Mouse (Mus musculus): ENCODE results near the gene Taf6. TPM values are rescaled to one million over a fixed set of nuclear protein-coding genes. Genes with fewer than 3 reads are reported as not detected.

The Taf6 gene
- 140 and 142 TPM in 2 replicates for polyA plus RNA-seq (2014; fragmentation: Nextera tagmentation; extraction: Ambion mirVana)

DNA sequence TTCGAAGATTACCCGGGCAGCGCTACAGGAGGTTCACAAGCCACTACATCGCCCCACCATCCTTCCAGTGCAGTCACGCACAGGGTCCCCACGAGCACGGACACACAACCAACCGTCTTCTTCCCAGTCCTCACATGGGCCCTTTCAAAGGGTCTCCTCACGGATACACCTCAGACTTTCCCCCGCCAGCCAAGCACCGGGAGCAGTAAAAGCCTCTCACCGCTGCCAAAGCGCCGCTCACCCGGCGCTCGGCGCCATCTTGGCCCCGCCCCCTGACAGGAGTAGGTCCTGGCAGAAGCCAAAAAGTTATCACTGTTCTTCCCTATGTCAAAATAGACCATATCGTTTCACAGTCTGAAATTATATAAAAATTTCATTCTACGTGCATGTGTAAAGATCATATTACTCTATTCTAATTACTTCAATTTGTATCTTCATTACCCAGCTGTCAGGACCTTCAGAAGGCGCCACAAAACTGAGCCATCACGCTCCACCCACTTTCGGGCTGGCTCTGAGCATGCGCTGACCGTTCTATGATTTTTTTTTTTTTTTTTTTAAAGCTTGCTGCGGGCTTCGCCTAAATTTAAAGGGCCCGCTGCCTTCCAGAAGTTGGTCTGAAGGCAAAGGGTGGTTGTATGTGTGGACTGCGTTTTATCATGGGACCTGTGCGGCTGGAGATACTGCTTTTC, at the start of gene Taf6, which contains the start of gene Cnpy4:
Taf6 (minus strand) TSS at position 502 of the 689 bp plus-strand sequence.
Cnpy4 (plus strand) TSS at position 536 of the 689 bp plus-strand sequence.
- Histone ChIP-seq H3K27me3 (ENCODE audit: control insufficient read depth, insufficient read depth, low read length) (no peaks in the 10 kb centered on the region), H3K36me3 (ENCODE audit: control insufficient read depth, insufficient read depth, low read length) (peaks cover 15% of the 10 kb centered on the region), H3K27ac (replicated peaks; ENCODE audit: low read depth, low read length) (0 out of 2 replicates have a peak within 1 kb of the TSS, but pooled peaks have one; percentile 24), H3K4me3 (ENCODE audit: low read depth, low read length) (peak within 1 kb of the TSS; percentile 52), H3K9ac (ENCODE audit: low read length) (peak within 1 kb of the TSS; percentile 66), H3K4me2 (ENCODE audit: low read depth, severe bottlenecking) (peak within 1 kb of the TSS; percentile 76), H3K9me3 (ENCODE audit: control insufficient read depth, low read length) (no peaks in the 10 kb centered on the region), H3K4me1 (ENCODE audit: control insufficient read depth, insufficient read depth, low read length) (peaks cover 6% of the 10 kb centered on the region; the same call in 1 of the 2 replicates)
- DNase-seq (ENCODE audit: low spot score) (peak; percentile 87), ATAC-seq (ENCODE audit: insufficient number of reproducible peaks, low FRiP score, low TSS enrichment, low read depth) (peak; percentile 78)
- WGBS: under 1% methylated on average over 31 of the region's 31 CpGs

DNA sequence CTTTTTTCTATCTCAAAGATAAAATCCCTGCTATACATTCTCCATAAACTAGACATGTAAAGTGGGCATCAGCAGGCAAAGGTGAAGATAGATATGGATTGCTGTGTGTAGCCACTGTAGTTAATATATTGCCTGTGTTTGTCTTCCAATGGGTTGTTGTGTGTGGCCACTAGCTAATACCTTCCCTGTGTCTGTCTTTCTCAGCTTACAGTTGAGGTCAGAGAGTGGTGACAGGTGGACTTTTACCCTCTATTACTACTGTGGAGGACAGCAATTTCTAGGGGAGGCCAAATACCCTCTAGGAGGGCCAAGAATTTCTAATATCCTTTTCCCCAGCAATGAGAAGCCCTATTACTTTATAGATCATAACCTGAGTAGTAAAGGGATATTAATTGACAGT, 47.0 kb upstream of the Taf6 start:
- Histone ChIP-seq H3K27me3 (ENCODE audit: control insufficient read depth, insufficient read depth, low read length) (no peaks in the 10 kb centered on the region), H3K9ac (ENCODE audit: low read length) (no peak overlapping the region), H3K9me3 (ENCODE audit: control insufficient read depth, low read length) (no peaks in the 10 kb centered on the region), H3K27ac (replicated peaks; ENCODE audit: low read depth, low read length) (no peak overlapping the region), H3K4me3 (ENCODE audit: low read depth, low read length) (no peak overlapping the region), H3K36me3 (ENCODE audit: control insufficient read depth, insufficient read depth, low read length) (no peaks in the 10 kb centered on the region), H3K4me1 (ENCODE audit: control insufficient read depth, insufficient read depth, low read length) (no peaks in the 10 kb centered on the region), H3K4me2 (ENCODE audit: low read depth, severe bottlenecking) (no peak overlapping the region)
- DNase-seq (ENCODE audit: low spot score) (no peak), ATAC-seq (ENCODE audit: insufficient number of reproducible peaks, low FRiP score, low TSS enrichment, low read depth) (no peak)

DNA sequence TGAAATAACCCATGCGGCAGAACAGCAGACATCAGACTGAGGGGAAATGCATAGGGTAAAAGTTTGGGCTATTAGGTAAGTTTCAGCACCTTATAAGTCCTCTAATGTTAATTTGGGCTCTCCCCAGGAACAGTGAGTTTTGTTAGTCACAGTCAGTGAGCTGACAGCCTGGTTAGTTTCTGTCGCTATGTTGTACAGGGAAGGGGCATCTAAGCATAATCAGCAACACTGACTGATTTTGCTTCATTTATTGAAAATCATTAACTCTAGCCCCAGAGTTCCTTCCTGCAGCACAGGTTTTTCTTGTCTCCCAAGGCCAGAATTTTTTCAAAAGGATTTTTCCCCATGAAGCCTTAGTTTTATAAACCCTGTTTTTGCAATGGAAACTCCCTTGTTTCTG, 46.5 kb upstream of the Taf6 start:
- Histone ChIP-seq H3K36me3 (ENCODE audit: control insufficient read depth, insufficient read depth, low read length) (no peaks in the 10 kb centered on the region), H3K9me3 (ENCODE audit: control insufficient read depth, low read length) (no peaks in the 10 kb centered on the region), H3K4me2 (ENCODE audit: low read depth, severe bottlenecking) (no peak overlapping the region), H3K4me1 (ENCODE audit: control insufficient read depth, insufficient read depth, low read length) (no peaks in the 10 kb centered on the region), H3K4me3 (ENCODE audit: low read depth, low read length) (no peak overlapping the region), H3K27ac (replicated peaks; ENCODE audit: low read depth, low read length) (no peak overlapping the region), H3K9ac (ENCODE audit: low read length) (no peak overlapping the region), H3K27me3 (ENCODE audit: control insufficient read depth, insufficient read depth, low read length) (no peaks in the 10 kb centered on the region)
- DNase-seq (ENCODE audit: low spot score) (no peak), ATAC-seq (ENCODE audit: insufficient number of reproducible peaks, low FRiP score, low TSS enrichment, low read depth) (no peak)
- 85% methylated on average over 2 of the region's 2 CpGs for WGBS

DNA sequence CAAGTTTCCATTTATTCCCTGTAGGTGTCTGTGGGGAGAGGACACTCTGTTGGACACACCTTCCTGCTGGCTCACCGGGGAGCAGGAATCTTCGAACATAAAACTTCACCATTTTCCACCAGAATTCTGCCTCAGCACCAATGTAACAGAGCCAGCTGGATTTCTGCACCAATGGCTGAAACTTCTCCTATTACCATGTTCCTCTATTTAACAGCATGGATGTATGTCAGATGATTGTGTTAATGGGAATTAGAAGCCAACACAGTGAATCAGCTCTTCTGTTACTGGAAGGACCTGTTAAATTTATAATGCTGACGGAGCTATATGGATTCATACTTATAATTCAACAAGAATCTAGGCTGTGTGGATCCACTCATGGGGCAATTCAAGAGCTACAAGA, 42.3 kb upstream of the Taf6 start:
- Histone ChIP-seq H3K27ac (replicated peaks; ENCODE audit: low read depth, low read length) (no peak overlapping the region), H3K4me1 (ENCODE audit: control insufficient read depth, insufficient read depth, low read length) (no peaks in the 10 kb centered on the region), H3K27me3 (ENCODE audit: control insufficient read depth, insufficient read depth, low read length) (no peaks in the 10 kb centered on the region), H3K4me2 (ENCODE audit: low read depth, severe bottlenecking) (no peak overlapping the region), H3K4me3 (ENCODE audit: low read depth, low read length) (no peak overlapping the region), H3K9me3 (ENCODE audit: control insufficient read depth, low read length) (no peaks in the 10 kb centered on the region), H3K36me3 (ENCODE audit: control insufficient read depth, insufficient read depth, low read length) (no peaks in the 10 kb centered on the region), H3K9ac (ENCODE audit: low read length) (no peak overlapping the region)
- ATAC-seq (ENCODE audit: insufficient number of reproducible peaks, low FRiP score, low TSS enrichment, low read depth) (no peak), DNase-seq (ENCODE audit: low spot score) (no peak)
- 92% methylated on average over 3 of the region's 3 CpGs for WGBS

DNA sequence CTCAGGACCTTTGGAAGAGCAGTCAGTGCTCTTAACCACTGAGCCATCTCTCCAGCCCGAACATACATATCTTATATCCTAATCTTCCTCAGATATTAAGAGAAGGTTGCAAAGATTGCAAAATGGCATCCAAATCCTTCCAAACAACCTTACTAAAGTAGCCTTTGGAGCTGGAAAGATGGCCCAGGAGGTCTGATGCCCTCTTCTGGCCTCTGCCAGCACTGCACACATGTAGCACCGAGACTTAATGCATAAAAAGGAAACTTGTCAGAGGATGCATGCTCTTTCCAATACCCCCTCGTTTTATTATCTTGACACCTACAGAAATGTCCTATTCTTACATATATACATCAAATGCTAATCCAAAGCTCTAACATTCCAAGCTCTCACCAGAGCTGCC, 40.8 kb upstream of the Taf6 start:
- Histone ChIP-seq H3K36me3 (ENCODE audit: control insufficient read depth, insufficient read depth, low read length) (no peaks in the 10 kb centered on the region), H3K4me3 (ENCODE audit: low read depth, low read length) (no peak overlapping the region), H3K4me2 (ENCODE audit: low read depth, severe bottlenecking) (no peak overlapping the region), H3K27ac (replicated peaks; ENCODE audit: low read depth, low read length) (no peak overlapping the region), H3K9me3 (ENCODE audit: control insufficient read depth, low read length) (no peaks in the 10 kb centered on the region), H3K9ac (ENCODE audit: low read length) (no peak overlapping the region), H3K27me3 (ENCODE audit: control insufficient read depth, insufficient read depth, low read length) (no peaks in the 10 kb centered on the region), H3K4me1 (ENCODE audit: control insufficient read depth, insufficient read depth, low read length) (no peaks in the 10 kb centered on the region)
- no peak for ATAC-seq (ENCODE audit: insufficient number of reproducible peaks, low FRiP score, low TSS enrichment, low read depth)
- DNase-seq (ENCODE audit: low spot score): peak; percentile 26
- WGBS: 60% methylated on average over 3 of the region's 3 CpGs

DNA sequence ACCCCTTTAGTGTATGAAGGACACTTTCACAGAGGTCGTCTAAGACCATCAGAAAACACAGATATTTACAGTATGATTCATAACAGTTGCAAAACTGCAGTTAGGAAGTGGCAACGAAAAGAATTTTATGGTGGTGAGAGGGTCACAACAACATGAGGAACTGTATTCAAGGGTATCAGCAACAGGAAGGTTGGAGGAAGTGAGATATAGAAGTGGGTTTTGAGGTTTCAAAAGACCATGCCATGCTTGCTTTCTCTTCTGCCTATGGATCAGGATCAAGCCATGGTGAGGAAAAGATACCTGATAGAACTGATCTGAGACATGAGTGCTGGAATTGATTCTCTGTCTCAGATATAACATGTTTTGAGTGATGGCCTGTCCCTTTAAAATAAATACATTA, 40.1 kb upstream of the Taf6 start:
- Histone ChIP-seq H3K4me1 (ENCODE audit: control insufficient read depth, insufficient read depth, low read length) (no peaks in the 10 kb centered on the region), H3K4me3 (ENCODE audit: low read depth, low read length) (no peak overlapping the region), H3K9ac (ENCODE audit: low read length) (no peak overlapping the region), H3K27me3 (ENCODE audit: control insufficient read depth, insufficient read depth, low read length) (no peaks in the 10 kb centered on the region), H3K4me2 (ENCODE audit: low read depth, severe bottlenecking) (no peak overlapping the region), H3K27ac (replicated peaks; ENCODE audit: low read depth, low read length) (no peak overlapping the region), H3K36me3 (ENCODE audit: control insufficient read depth, insufficient read depth, low read length) (no peaks in the 10 kb centered on the region), H3K9me3 (ENCODE audit: control insufficient read depth, low read length) (no peaks in the 10 kb centered on the region)
- DNase-seq (ENCODE audit: low spot score) (no peak), ATAC-seq (ENCODE audit: insufficient number of reproducible peaks, low FRiP score, low TSS enrichment, low read depth) (no peak)
- 69% methylated on average over 2 of the region's 2 CpGs for WGBS

DNA sequence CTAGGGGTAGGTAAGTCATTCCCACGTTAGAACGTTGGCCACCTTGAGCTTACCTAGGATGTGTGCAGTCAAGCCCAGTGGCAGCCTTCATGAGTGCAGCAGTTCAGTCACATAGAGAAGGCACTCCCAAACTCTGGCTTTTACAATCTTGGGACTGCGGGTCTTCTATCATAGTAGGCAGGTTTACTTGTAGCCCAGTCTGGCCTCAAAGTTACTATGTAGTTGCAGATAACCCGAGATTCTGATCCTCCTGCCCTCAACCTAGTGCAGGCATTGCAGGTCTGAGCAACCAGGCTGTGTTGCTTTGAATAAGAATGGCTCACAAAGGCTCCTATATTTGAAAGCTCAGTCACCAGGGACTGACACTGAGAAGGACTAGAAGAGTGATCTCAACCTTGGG, 39.2 kb upstream of the Taf6 start:
- WGBS: 77% methylated on average over 4 of the region's 4 CpGs
- no peak for DNase-seq (ENCODE audit: low spot score)
- ATAC-seq (ENCODE audit: insufficient number of reproducible peaks, low FRiP score, low TSS enrichment, low read depth): no peak
- Histone ChIP-seq H3K9ac (ENCODE audit: low read length) (no peak overlapping the region), H3K36me3 (ENCODE audit: control insufficient read depth, insufficient read depth, low read length) (no peaks in the 10 kb centered on the region), H3K27ac (replicated peaks; ENCODE audit: low read depth, low read length) (no peak overlapping the region), H3K4me1 (ENCODE audit: control insufficient read depth, insufficient read depth, low read length) (no peaks in the 10 kb centered on the region), H3K9me3 (ENCODE audit: control insufficient read depth, low read length) (no peaks in the 10 kb centered on the region), H3K4me3 (ENCODE audit: low read depth, low read length) (no peak overlapping the region), H3K4me2 (ENCODE audit: low read depth, severe bottlenecking) (no peak overlapping the region), H3K27me3 (ENCODE audit: control insufficient read depth, insufficient read depth, low read length) (no peaks in the 10 kb centered on the region)

DNA sequence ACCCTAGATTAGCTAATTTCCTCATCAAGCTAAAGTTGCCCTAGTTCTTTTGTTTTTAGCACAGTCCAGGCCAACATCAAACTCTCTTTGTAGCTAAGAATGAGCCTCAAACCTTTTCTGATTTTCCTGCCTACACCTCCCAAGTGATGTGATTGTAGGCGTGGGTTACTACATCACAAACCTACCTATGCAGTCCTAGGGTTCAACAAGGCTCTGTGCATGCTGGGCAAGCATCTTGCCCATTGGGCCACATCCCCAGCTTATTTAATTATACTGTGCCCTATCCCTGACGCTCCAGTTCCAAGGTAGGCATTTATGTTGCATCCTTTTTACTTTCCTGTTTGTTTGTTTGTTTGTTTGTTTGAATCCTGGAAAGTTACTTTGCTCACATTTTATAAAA, 38.4 kb upstream of the Taf6 start, which contains the start of gene Nxpe5:
Nxpe5 (plus strand) TSS at position 199 of the 400 bp plus-strand sequence.
- H3K9ac ChIP-seq (ENCODE audit: low read length): no peak within 1 kb of the TSS
- DNase-seq (ENCODE audit: low spot score): no peak
- H3K4me2 ChIP-seq (ENCODE audit: low read depth, severe bottlenecking): no peak within 1 kb of the TSS
- H3K4me1 ChIP-seq (ENCODE audit: control insufficient read depth, insufficient read depth, low read length): no peaks in the 10 kb centered on the region
- H3K9me3 ChIP-seq (ENCODE audit: control insufficient read depth, low read length): no peaks in the 10 kb centered on the region
- no peak within 1 kb of the TSS for H3K27ac ChIP-seq (replicated peaks; ENCODE audit: low read depth, low read length)
- 63% methylated on average over 2 of the region's 2 CpGs for WGBS
- no peaks in the 10 kb centered on the region for H3K27me3 ChIP-seq (ENCODE audit: control insufficient read depth, insufficient read depth, low read length)
- no peak for ATAC-seq (ENCODE audit: insufficient number of reproducible peaks, low FRiP score, low TSS enrichment, low read depth)
- no peaks in the 10 kb centered on the region for H3K36me3 ChIP-seq (ENCODE audit: control insufficient read depth, insufficient read depth, low read length)
- no peak within 1 kb of the TSS for H3K4me3 ChIP-seq (ENCODE audit: low read depth, low read length)

DNA sequence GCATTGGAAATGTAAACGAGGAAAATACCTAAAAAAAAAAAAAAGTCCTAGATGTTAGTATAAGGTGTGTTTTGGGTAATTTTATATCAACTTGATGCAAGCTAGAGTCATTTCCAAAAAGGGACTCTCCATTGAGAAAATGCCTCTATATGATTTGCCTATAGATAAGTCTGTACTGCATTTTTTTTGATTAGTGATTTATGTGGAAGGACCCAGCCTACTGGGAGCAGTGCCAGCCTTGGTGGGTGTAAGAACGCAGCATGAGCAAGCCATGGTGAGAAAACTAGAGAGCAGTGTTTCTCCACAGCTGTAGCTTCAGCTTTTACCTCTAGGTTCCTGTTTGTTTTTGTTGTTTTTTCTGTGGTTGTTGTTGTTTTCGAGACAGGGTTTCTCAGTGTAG, 36.0 kb upstream of the Taf6 start:
- no peak overlapping the region for H3K4me3 ChIP-seq (ENCODE audit: low read depth, low read length)
- no peak for DNase-seq (ENCODE audit: low spot score)
- no peak for ATAC-seq (ENCODE audit: insufficient number of reproducible peaks, low FRiP score, low TSS enrichment, low read depth)
- H3K4me1 ChIP-seq (ENCODE audit: control insufficient read depth, insufficient read depth, low read length): no peaks in the 10 kb centered on the region
- no peak overlapping the region for H3K9ac ChIP-seq (ENCODE audit: low read length)
- H3K4me2 ChIP-seq (ENCODE audit: low read depth, severe bottlenecking): no peak overlapping the region
- H3K36me3 ChIP-seq (ENCODE audit: control insufficient read depth, insufficient read depth, low read length): no peaks in the 10 kb centered on the region
- WGBS: 69% methylated on average over 3 of the region's 3 CpGs
- no peaks in the 10 kb centered on the region for H3K27me3 ChIP-seq (ENCODE audit: control insufficient read depth, insufficient read depth, low read length)
- no peak overlapping the region for H3K27ac ChIP-seq (replicated peaks; ENCODE audit: low read depth, low read length)
- H3K9me3 ChIP-seq (ENCODE audit: control insufficient read depth, low read length): no peaks in the 10 kb centered on the region

Measured in limb, embryonic 11.5 days (tissue).